Mouse (Mus musculus): ENCODE measurements around the gene Hvcn1.

DNA sequence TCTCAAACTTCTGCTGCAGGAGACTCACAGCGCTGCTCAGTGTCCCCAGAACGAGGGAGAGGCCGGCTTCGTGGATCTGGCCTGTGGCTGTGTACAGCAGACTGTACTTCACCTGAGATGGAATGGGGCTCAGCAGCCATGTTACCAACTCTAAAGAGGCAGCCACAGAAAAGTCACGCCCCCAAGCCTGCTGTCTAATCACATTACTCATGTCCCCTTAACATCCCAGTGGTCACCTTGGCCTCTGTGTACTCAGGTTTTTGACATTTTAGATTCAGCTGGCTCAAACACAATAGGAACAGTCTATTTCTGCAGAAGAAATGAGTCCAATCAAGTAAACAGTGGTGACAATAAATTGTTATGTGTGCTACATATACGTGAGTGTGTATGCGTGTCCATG lies 41.3 kb downstream of the Hvcn1 start:
- TF ChIP-seq CTCF (IDR thresholded peaks at IDR 0.05; ENCODE audit: control insufficient read depth, insufficient read depth, insufficient replicate concordance, low read depth, low read length) (no peak), POLR2A (IDR thresholded peaks at IDR 0.05; ENCODE audit: control insufficient read depth, low read depth, low read length) (no peak)
